Mouse (Mus musculus): ENCODE data around the gene Uox.

The Uox gene

DNA sequence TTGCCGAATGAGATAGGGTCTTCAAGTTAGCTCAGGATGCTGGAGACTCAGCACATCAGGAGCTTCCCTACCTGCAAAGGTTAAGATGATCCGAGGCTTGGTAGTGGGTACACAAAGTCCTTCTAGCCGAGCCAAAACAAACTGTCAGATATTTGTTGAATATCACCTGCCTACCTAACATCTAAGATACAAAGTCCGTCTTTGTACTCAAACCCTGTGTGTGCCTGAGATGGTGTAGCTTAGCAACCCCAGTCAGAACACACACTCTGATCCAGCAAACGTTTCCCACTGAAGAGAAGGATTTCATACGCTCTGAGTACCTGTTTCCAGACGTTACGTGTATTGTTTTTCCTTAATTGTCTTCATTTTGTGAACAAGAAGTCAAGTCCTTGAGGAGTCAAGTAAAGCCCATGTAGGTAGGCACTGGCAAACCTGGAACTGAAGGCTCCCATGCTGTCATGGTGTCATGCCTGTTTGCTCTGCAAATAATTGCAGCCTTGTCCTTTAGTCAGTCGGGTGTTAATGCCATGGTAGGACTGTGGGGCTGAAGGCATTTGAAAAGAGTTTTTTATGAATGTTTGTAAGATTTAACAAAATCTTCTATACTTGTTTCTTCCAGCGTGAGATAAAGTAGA is at the start of gene Uox:
Uox (plus strand) TSS at position 279 of the 635 bp plus-strand sequence.
- no peak for DNase-seq

GRCm38 (mm10) chr3:146520798-146521651 is 49.2 kb upstream of the Uox start, which contains the start of gene Rpf1:
TSS of gene Rpf1 (minus strand) at chr3:146521429.
- peak; percentile 93 to 94 for DNase-seq

GRCm38 (mm10) chr3:146521652-146522020 is 48.6 kb upstream of the Uox start:
- no peak for DNase-seq

- DNase-seq = no peak
Measured at GRCm38 (mm10) chr3:146528335-146528734, 41.9 kb upstream of the Uox start.

GRCm38 (mm10) chr3:146534986-146535385 is 35.2 kb upstream of the Uox start:
- no peak for DNase-seq

DNA sequence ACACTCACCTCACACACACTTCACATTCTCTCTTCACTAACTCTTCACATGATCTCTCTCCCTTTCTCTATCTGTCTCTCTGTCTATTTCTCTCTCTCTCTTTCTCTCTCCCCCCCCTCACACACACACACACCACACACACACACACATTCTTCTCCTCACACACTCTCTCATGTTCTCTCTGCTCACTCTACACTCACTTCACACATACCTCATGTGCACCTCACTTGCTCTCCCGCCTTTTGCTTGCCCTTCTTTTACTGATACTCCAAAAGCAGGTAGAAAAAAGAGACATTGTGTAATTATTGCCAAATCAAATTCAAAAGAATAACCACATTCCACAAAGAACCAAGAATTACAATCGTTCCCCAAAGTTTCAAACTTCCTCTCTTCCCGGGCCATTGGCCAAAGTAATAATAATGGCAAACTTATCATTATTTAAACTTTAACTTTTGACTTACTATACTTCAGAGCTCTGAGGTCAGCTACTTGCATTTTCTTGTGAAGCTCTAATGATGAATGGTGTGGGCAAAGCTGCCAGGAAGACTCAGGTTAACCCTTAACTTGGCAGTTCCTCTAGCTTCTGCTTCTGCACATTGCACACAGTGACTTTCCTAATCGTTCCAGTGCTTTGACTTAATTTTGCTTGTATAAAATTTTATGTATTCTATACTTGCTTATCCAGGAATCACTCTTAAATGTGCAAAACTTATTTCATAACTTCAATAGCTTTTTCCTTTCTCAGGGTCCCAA is 29.5 kb upstream of the Uox start:
- DNase-seq = no peak

DNA sequence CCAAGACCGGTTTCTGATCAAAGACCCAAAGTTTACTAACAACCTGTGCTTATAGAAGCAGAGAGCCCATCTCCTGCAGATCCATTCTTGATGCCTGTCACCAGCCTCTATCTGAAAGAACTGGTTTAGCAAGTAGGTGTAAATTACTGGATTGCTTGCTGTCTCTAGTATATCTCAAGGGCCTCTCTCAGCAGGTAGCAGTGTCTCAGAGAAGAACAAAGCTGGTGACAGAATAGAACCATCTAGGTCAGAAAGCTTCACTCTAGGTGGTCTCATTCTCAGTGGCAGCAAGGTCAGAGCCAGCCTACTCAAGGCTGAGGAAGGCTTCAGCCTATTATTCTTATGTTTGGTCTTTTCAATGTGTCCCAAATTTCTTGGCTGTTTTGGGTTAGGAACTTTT is 26.6 kb upstream of the Uox start:
- DNase-seq = no peak

DNA sequence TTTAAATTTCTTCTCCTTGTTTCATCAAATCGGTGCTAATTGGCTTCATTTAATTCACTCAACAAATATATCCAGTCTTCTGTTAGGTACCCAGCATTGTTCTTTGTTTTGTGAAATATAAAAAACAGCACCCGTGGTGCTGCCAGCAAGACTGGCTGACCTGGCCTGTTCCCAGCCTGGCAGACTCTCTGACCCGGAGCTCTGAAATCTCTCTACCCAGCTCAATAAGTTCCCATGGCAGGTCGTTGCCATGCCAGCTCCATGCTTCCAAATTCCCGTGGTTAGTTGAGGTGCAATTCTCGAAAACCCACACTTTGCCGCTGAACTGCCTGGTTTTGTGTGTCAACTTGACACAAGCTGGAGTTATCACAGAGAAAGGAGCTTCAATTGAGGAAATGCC is 15.4 kb upstream of the Uox start:
- peak in 1 of 2 experiments; percentile 13 for DNase-seq

- no peak for DNase-seq
Measured at GRCm38 (mm10) chr3:146556567-146556966, 13.7 kb upstream of the Uox start.

GRCm38 (mm10) chr3:146557507-146557906 is 12.7 kb upstream of the Uox start:
- no peak for DNase-seq

DNA sequence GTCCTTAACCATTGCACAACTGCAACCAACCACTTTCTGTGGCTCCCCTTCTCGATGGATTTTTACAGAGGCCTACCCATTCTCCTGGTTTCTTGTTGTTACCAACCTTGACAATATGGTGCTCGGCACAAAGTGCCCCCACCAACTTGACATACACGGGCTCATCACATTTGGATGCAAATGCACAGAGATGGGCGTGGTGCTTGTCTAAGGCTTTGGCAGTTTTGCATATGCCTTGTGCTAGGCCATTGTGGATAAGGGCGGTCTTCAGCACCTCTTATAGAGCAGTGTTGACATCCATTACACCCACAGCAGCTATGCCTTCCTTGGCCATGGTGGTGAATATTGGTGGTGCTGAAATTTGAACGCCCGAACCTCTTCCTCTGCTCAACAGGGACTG is 7.3 kb upstream of the Uox start:
- DNase-seq = no peak

GRCm38 (mm10) chr3:146564268-146565064 is 5.8 kb upstream of the Uox start:
- peak; percentile 88 to 92 for DNase-seq

GRCm38 (mm10) chr3:146565065-146565411 is 5.2 kb upstream of the Uox start:
- no peak for DNase-seq

DNA sequence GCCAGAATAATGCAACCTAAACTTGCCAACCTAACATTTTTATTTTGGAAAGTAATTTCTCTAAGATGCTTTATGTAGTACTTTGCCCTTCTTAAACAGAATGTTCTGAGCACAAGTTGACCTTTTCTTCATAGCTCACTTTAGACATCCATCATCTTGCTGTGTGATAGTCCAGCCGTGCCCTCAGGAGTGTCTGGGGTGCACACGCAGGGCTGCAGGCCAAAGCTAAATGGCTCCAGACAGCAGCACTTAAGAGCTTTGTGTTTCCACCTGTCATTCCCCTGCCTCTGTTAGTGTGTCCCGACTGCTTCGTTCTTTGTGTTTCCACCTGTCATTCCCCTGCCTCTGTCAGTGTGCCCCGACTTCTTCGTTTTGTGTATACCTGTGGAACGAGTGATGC is 2.9 kb upstream of the Uox start:
- DNase-seq = no peak

DNA sequence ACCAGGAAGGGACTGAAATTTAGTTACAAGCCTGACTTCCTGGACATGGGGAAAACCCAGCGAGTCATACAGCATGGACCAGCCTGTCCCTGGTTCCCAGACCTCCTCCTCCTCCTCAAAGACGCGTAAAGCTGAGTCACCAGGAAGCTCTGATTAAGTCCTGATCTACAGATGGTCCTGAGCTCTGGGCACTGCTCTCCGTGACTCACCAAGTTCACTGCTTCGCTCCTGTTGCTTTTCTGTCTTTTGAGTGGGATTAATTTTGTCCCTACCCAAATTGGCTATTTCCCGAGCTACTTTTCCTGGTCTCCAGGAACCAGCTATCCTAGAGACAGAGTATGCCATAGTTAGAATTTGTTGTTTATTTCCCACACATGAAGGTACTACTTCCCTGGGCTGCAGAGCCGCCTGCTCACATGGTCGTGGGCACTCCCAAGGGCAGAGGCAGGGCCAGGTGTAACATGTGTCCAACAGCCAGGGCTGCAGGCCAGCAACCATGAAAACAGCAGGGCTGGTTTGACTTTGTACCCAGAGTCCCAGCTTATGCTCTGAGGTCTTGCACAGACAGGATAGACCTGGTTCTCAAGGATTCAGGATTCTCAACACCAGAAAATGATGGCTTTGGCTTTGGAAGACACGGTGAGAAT is 2.2 kb upstream of the Uox start:
- DNase-seq = no peak

DNA sequence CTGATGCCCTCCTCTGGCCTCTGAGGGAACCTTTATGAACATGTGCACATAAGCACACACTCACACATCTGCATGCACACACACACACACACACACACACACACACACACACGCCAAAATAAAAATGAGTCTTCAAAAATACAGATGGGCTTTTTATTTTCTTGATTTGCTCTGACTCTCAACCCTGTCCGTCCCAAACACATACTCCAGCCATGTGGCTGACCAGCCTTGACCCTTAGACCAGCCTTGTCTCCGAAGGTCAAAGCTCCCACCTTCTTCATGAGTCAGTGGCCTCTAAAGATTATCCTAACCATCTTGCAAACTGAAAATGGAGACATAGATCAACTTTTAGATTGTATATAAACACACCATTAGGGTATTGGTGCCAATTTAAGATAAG is 632 bp upstream of the Uox start:
- DNase-seq = no peak

DNA sequence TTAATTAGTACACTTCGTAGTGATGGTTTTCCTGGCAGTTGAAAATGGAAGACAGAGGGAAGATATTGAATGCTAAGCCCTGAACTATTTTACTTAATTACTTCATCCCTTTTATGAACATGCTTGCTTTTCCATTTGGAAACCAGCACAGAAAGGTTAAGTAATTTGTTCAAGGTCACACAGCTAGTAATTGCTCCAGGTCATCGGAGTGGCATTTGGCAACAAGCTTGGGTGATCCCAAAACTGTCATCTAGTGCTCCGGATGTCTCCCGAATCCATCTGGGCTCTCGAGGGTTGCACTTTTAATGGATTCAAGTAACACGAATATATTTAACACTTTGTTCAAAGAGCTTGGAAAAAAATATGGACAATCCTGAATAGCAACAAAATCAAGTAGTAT is 713 bp downstream of the Uox start:
- DNase-seq = no peak

GRCm38 (mm10) chr3:146571341-146571740 is 1.1 kb downstream of the Uox start:
- DNase-seq = peak; percentile 8 to 31

DNA sequence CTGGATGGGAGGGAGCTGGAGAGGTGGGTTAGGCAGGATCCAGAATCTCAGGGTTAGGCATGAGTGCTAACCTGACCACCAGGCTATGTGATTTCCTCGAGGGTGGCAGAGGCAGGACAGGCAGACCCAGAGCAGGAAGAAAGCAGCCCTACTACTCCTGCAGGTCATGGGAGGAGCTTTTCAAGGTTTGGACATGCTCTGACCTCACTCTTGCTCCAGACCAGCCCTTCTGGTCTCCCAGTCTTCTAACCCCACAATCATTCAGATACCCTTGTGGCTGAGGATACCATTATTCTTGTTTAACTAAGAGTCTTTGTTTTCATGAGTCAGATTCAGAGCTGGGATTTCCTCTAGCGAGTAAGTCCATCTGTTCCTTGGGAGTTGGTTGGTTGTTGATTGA is 7.4 kb downstream of the Uox start:
- no peak for DNase-seq

DNA sequence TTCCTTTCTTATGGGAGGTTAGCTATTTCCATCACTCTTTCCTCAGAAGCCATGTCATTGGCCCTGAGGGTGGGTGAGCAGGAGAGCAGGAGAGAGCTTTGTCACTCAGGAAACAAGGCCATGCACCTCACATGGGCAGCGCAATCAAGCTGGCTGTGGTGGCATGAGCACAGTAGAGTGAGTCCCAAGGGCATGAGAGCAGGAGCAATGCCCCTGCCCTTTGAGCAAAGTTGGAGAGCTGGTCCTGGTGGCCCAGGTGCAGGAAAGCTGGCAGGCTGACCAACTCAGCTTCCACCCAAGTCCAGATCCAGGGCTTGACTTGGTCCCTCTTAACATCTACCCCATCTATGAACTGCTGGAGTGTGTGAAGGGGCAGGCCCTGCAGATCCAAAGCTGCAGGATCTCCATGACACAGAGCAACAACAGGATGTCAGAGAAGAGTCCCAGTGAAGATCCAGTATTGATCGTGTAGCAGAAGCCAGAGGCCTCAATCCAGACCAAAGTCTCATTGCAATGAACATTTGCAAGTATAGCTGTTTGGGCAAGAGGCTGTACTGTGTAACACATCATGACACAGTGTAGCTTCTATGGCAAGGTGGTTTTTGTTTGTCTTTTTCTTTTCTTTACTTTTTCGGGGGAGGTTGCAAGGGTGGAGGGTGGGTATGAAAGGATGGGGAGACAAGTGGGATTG is 10.0 kb downstream of the Uox start:
- no peak for DNase-seq

DNA sequence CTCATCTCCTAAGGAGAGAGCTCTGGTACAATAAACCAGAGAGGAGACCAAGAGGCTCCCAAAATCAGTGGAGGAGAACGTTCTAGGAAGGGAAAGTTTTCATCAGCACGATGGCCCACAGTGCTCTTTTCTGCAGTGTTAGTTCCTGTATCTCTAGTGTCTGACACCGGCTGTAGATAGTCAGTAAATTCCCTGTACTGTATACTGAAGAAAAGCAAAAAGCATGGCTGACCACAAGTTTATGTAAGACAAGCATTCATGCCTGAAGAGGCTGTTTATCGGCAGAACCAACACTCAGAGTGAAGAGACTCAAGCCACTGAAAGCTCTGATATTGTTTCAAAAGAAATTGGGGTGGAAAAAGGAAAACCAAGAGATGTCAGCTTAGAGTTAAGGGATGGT is 13.3 kb downstream of the Uox start:
- DNase-seq = no peak

- DNase-seq = no peak
Measured at GRCm38 (mm10) chr3:146583908-146584307, 13.7 kb downstream of the Uox start.
